Comparison of ENCODE assay signal across 9 mouse cellular contexts in the genomic region with DNA sequence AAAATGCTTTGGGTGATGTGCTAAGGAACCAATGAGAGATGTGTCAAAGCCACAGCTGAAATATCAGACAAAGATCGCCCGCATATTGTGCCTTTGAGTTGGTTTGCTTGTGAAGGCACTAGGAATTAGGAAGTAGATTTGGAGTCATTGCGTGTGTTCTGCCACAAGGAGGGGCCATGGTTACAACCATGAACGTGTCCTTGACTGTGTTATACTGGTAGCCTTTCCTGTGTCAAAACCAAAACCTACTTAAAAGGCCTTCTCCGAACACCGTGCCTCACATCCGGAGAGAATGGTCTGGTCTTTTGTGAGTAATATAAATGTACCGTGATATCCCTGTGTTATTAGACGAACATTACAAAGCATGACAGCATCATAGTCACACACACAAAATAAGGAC.
DNase-seq lines count a peak whose midpoint lies in the region; ATAC-seq and TF ChIP-seq lines count a peak whose summit lies in the region.
"Had no signal": no experiment of that assay in that cellular context is flagged by ENCODE, and none has a peak within 500 bp of the region (broad histone marks: within the 10 kb centered on the region; RNA-seq: fewer than 3 reads in every experiment).

No protein-coding gene starts in this region.

- peak; percentile 82 for ATAC-seq in hindbrain, embryonic 14.5 days (ENCODE audit: low FRiP score)
- ATAC-seq in neural tube, embryonic 14.5 days (ENCODE audit: low read depth), result peak; percentile 85; the same call in 1 of the 2 replicates

- no peaks in the 10 kb centered on the region for H3K27me3 ChIP-seq in hindbrain, embryonic 14.5 days (ENCODE audit: control insufficient read depth, insufficient read depth, low read length)
- no peaks in the 10 kb centered on the region for H3K27me3 ChIP-seq in neural tube, embryonic 14.5 days (ENCODE audit: control insufficient read depth, insufficient read depth, low read length)
- H3K27me3 ChIP-seq: embryonic facial prominence, embryonic 15.5 days had no signal

- peaks cover 5% of the 10 kb centered on the region for H3K4me1 ChIP-seq in hindbrain, embryonic 14.5 days (replicated peaks; ENCODE audit: control insufficient read depth, insufficient read depth, low read length)
- H3K4me1 ChIP-seq in neural tube, embryonic 14.5 days (ENCODE audit: control insufficient read depth, insufficient read depth, low read length), result peaks cover 10% of the 10 kb centered on the region; the same call in 1 of the 2 replicates
- H3K4me1 ChIP-seq: embryonic facial prominence, embryonic 15.5 days had no signal

- H3K9ac ChIP-seq in hindbrain, embryonic 14.5 days, result no peak overlapping the region
- H3K9ac ChIP-seq in neural tube, embryonic 14.5 days (replicated peaks; ENCODE audit: low read depth, low read length), result no peak overlapping the region
- H3K9ac ChIP-seq: embryonic facial prominence, embryonic 15.5 days had no signal

- TF ChIP-seq CTCF in gastrocnemius, adult 2 months (IDR thresholded peaks at IDR 0.05), result peak; percentile 53

- H3K4me3 ChIP-seq in gastrocnemius, adult 2 months, result no peak overlapping the region
- H3K4me3 ChIP-seq in hindbrain, embryonic 14.5 days (replicated peaks; ENCODE audit: low read length), result no peak overlapping the region
- no peak overlapping the region for H3K4me3 ChIP-seq in neural tube, embryonic 14.5 days (ENCODE audit: low read depth, low read length)
- H3K4me3 ChIP-seq: embryonic facial prominence, embryonic 15.5 days had no signal

- DNase-seq in gastrocnemius, adult 2 months, result no peak
- no peak for DNase-seq in gastrocnemius, postnatal 10 days
- peak; percentile 19 for DNase-seq in adrenal gland, adult 2 months
- peak; percentile 26 for DNase-seq in embryo, embryonic 9.5 days (ENCODE audit: extremely low spot score)
- peak; percentile 83 for DNase-seq in hindbrain, embryonic 14.5 days (ENCODE audit: low spot score)
- DNase-seq in left cerebral cortex, adult 8-10 months (ENCODE audit: low spot score in 2 of 2), result peak; percentile 17 to 36
- DNase-seq in c-Kit-positive CD71-positive TER-119-positive erythroid progenitor cells, embryonic 14.5 days (ENCODE audit: low spot score), result no peak

- H3K4me2 ChIP-seq in hindbrain, embryonic 14.5 days (replicated peaks), result 0 out of 2 replicates have a peak overlapping the region, but pooled peaks have one; percentile 10
- H3K4me2 ChIP-seq in neural tube, embryonic 14.5 days (ENCODE audit: low read depth, low read length), result peak overlapping the region; percentile 11; the same call in 1 of the 2 replicates
- H3K4me2 ChIP-seq: embryonic facial prominence, embryonic 15.5 days had no signal

- H3K36me3 ChIP-seq in hindbrain, embryonic 14.5 days (replicated peaks; ENCODE audit: control insufficient read depth, insufficient read depth), result no peaks in the 10 kb centered on the region
- no peaks in the 10 kb centered on the region for H3K36me3 ChIP-seq in neural tube, embryonic 14.5 days (ENCODE audit: control insufficient read depth, insufficient read depth, low read length)
- H3K36me3 ChIP-seq: embryonic facial prominence, embryonic 15.5 days had no signal

- H3K9me3 ChIP-seq in hindbrain, embryonic 14.5 days (ENCODE audit: control insufficient read depth, low read length), result no peaks in the 10 kb centered on the region
- no peaks in the 10 kb centered on the region for H3K9me3 ChIP-seq in neural tube, embryonic 14.5 days (ENCODE audit: control insufficient read depth, low read length)
- H3K9me3 ChIP-seq: embryonic facial prominence, embryonic 15.5 days had no signal

- WGBS in hindbrain, embryonic 14.5 days, result 20% methylated on average over 9 of the region's 9 CpGs
- 31% methylated on average over 9 of the region's 9 CpGs for WGBS in neural tube, embryonic 14.5 days

- intact Hi-C loops in gastrocnemius, adult 2 months (cut with DNase I), result no loop called here

- no peak overlapping the region for H3K27ac ChIP-seq in gastrocnemius, adult 2 months
- peak overlapping the region; percentile 59 for H3K27ac ChIP-seq in hindbrain, embryonic 14.5 days
- no peak overlapping the region for H3K27ac ChIP-seq in neural tube, embryonic 14.5 days (ENCODE audit: low read depth, low read length)
- H3K27ac ChIP-seq: embryonic facial prominence, embryonic 15.5 days had no signal

Comparison
In these comparisons a context has a peak if more than half of its experiments do, and no peak if none do; other contexts are left out.
1. DNase-seq: peak in adrenal gland, adult 2 months (single experiment), embryo, embryonic 9.5 days (single experiment), hindbrain, embryonic 14.5 days (single experiment) and left cerebral cortex, adult 8-10 months (2 of 2); none in gastrocnemius, adult 2 months (single experiment), gastrocnemius, postnatal 10 days (single experiment) and c-Kit-positive CD71-positive TER-119-positive erythroid progenitor cells, embryonic 14.5 days (single experiment).